Mouse (Mus musculus) spleen, postnatal 10 days (tissue): Measurements from ENCODE around the gene Npcd.

Experiments
- DNase-seq, 2 experiments: peaks; one replicate each; pipeline ENCODE4 v3.0.0; 2021 to 2022; ENCODE audit warnings: low spot score in 2 of 2

The Npcd gene

DNA sequence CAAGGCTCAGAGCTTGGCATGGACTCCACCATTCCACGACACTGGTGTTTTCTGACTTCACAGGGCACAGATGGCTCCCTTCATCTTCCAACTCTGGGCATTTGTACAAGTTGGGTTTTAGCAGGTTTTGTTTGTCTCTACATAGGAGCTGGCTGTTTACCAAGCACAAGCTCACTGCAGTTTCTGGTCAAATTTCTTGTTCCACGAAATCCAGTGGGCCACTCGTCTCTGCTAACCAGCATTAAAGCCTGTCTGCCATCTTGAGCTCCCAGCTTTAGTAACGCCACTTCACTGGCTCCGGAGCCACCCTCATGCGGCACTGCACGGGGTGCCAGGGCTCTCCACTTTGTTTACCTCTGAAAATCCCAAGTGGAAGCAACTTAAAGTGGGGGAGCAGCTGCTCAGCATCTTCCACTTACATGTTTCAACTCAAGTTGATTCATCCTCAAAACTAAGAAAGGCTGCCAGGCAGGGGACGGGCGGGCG lies 67.4 kb downstream of the Npcd start:
- no peak for DNase-seq

DNA sequence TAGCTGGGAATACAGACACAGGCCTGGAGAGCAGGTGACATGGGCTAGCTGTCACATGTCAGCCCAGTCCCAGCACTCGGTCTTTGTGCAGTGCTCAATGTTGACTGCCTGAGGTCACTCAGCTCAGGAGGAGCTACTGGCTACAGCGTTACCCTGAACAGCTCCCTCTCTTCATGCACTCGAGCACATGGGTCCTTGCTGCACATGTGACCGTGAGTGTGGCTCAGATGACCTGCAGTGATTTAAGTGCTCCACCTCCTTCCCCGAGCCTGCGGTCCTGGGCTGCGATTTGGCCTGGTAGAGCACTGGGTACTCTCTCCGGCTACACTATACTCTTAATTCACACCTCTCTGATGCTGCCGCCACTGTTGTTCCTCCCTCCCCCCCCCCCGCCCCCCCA lies 67.9 kb downstream of the Npcd start:
- no peak for DNase-seq

DNA sequence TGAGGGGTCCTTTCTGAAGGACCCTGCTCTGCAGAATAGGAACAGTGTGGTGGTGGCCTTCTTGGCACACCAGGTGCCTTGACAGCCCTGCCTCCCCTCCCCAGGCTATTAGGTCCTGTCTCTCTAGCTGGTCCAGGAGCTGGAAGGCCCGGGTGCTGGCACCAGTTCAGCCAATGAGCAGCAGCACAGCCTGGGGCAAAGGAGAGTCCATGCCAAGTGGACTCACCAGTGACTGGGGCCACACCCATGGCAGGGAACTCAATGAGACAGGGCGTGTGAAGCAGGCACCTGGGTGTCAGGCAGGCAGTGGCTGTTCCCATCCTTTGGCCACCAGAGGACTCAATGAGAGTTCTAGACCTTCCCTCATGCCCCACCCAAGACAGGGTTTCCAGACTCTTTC lies 68.7 kb downstream of the Npcd start:
- no peak for DNase-seq

DNA sequence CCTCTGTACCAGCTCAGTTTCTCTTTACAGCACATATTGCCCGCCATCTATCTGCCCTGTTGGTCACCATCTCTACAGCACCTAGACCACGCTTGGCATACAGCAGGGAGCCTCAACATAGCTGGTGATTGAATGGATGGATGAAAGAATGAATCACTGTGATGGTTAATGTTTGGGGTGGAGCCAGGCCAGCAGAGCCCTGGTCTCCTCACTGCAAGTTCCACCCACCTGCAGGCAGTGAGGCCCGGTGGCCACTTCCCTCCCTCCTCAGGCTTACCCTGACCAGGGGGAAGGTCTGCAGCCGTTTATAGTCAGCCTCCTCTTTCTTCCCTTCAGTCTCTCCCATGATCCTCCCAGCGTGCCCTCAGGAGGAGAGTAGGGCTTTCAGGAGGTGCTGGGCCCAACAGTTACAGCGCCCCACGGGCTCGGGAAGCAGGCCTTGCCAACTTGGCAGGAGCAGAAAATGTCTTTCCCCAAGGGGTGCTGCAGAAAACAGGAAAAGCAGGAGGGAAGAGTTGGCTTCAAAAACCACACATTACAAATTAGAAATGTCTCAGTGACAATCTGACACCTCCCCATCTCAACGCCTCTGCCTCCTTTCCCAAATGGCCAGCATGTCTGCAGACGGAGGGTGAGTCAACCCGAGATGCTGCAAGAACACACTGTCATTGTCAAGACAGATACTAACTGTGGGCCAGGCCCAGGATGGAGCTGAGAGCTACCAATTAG lies 69.3 kb downstream of the Npcd start:
- DNase-seq = no peak

DNA sequence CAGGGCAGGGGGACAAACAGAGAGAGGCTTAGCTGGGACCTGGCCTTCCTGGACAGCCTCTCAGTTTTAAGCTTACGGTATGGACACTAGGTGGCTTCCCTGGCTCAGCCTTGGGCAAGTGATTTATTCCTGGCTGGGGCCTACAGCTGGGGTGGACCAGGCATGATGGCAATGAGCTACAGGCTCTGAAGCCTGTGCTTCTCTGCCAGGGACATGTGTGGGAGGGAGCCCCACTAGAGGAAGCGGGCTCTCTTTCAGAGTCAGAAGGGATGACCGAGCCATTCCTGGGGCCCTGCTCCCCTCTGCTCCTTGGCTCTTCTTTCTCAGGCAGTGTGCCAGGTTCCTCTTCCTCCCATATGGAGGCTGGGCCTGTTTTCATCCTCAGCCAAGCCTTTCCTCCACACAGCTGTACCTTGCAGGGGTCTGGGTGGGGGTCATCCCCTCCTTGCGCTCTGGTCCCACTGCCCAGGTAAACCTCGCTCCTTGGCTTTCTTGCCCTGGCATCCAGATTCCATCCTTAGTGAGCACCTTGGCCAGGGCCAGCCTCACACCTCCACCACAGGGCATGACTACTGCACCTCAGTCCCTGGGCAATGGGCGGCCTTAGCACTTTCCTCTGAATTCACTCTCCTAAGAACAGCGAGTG lies 70.3 kb downstream of the Npcd start:
- no peak for DNase-seq

DNA sequence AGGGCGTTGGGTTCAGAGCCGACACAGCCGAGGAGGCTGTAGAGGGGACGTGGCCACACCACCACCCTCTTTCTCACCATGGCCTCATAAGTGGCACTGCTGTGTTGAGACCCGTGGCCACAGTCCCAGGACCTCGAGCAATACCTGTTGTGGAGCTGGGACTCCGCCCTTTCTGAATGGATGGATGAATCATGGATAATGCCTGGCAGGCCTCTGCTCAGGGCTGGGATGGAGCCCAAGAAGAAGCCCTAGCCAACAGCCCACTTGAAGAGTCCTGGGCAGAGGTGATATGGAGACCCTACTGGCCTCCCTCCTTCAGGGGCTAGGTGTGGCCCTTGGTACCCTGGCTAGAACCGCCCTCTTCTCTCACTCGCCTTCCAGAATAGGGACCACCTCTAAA lies 71.0 kb downstream of the Npcd start:
- DNase-seq = no peak

DNA sequence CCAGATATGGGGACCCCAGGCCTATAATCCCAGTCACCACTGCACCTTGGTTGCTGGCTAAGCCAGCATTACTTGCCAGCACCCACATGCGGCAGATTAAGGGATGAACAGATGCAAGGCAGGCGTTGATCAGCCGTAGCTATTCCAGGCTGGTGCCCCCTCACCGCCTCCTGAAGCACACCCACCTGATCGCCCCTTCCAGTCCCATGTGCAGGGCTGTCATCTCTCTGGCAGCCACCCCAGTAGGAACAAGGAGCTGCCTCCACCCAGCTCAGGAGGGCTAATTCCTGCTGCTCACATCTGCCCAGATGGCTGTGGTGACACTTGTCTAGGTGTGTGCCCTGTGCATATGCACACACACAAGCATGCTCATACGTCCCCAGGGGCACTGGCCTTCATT lies 73.1 kb downstream of the Npcd start:
- no peak for DNase-seq

DNA sequence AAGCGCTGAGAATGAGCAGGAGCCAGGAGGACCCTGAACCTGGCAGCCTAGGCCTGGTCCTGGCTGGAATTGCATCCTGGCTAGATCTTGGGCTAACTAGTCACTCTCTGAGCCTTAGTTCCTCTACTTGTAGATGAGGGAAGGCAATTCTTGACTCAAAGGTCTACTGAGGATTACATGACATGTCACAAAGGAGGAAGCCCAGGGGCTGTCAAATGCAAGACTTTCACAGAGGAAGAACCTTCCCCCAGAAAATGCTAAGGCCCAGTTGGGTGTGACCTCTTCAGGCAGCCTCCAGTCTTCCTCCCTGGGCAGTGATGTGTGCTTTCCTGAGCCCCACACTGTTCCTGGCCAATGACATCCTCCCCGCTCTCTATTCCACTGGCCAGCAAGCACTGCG lies 76.9 kb downstream of the Npcd start:
- no peak for DNase-seq

DNA sequence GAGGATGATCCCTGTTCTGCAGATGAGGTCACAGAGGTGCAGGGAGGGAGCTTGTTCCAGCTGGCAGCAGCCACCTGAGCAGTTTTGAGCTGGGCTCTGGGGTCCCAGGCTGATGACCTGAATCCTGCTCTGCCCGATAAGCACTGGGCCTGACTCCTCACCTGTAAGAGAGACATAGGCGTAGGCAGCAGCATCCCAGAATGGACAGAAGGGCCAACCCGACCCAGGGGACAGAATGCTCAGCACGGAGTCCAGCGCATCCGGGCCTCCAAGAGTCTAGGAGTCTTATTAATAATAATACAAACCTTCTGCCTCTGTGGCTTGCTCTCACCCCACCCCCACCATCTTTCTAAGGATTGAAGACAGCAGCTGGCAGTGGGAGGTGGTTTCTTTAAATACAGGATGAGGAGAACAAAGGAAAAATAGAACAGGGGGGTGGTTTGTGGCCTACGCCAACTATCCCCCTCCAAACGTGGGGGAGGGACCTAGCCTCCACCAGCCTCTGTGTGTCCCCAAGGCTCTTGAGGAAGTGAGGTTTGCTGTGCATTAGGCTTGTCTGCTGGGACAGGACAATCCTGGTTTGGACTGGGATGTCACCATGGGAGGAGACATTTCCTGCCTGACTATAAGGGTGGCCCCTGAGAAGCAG lies 77.9 kb downstream of the Npcd start:
- no peak for DNase-seq

DNA sequence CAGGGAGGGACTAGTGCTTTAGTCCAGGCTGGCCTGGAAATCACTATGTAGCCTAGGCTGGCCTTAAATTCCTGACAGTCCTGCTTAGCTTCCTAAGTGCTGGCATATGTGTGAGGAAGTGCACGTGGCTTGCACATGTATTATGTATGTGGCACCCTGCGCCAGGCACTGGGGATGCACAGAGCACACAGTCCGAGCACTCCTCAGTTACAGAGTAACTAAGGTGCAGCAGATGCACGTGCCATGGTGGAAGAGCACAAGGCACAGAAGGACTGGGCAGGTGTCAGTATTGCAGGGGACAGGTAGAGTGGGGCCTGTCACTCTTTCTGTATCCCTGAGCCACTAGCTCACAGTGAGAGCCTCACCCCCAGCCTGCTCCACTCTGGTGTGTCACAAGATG lies 78.9 kb downstream of the Npcd start:
- no peak for DNase-seq

DNA sequence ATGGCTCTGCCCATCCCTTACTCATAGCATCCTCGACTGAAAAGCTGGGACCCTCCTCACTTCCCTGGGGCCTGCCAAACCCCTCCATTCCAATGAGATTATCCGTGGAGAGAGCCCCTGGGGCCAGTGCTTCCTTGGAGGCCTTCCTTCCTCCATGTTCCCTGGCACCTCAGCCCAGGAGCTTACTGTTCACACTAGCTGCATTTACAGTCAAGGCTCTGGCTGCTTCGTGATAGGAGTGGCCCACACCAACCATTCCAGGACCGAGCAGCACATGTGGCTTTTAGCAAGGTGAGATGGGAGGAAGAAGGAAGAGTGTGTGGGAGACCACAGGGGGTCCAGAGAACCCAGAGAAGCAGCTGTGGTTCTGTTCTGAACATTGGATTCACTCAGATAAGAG lies 80.2 kb downstream of the Npcd start:
- no peak for DNase-seq

DNA sequence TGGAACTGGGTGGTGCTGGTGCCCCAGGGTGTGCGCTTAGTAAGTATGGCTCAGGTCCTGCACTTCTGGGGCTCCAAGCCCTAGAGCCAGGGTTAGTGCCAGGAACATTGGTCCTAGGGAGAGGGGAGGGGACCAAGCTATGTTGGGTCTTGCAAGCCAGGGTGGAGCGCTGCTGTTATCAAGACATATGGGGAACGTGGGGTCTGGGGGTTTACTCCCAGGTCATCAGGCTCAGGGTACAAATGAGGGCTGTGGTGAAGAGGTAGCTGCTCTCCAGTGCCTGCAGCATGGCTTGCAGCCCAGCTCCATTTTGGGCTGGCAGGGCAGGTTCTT lies 80.7 kb downstream of the Npcd start:
- no peak for DNase-seq

DNA sequence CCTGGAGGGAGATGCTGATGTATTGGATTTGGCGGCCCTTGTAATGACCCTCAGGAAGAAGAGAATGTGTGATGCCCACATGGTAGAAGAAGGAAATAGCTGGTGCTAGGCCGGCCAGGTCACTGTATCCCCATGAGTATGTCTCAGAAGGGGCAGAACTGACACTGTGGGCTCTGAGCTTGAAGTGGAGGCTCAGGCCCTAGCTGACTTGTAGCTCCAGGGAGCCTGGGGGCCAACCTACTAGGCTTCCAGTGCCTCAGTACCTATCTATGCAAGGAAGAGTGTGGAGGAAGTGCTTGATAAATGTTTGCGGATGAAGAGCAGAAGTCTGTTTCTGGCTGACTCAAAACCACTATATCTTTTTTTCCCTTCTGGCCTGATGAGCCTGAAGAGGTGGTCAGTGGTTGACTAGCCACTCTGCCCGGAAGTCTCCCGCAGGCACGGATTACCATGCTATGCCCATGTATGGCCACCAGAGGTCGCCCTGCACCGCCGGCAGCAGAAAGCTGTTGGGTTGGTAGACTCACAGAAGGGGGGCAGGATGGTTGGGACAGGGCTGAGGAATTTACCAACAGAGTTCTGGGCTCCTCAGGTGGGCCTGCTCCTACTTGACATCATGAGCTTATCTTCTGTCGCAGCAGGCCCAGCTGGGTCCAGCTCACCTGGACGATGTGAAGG lies 81.2 kb downstream of the Npcd start:
- DNase-seq = peak; percentile 70 to 79

DNA sequence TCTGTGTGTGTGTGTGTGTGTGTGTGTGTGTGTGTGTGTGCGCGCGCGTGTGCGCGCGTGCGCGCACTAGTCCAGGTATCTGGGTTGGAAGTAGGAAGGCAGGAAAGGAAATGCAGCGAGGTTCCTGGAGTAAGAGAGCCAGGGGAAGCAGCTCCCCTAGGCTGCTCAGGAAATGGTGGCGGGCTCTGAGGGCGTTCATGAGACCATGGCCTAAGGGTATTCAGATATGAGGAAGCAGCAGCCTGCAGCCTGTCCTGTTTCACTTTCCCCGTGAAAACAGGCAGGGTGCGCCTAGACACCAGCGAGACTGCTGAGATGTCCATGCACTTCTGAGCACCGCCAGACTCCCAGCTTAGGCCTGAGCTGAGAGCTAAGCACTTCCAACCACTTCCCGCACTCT lies 82.3 kb downstream of the Npcd start:
- DNase-seq = no peak

DNA sequence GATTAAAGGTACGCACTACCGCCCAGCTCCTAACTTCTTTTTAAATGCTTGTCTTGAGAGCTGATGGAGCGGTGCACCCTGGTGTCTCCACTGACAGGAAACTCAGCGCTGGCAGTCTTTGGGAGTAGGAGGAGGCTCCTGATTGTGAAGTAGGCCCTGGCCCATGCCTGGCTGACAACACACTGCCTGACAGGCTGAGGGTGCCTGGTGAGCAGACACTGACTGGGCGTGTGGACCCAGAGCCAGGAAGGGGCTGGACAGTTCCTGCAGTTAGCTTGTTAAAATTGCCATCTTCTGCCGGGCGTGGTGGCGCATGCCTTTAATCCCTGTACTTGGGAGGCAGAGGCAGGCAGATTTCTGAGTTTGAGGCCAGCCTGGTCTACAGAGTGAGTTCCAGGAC lies 83.8 kb downstream of the Npcd start:
- no peak for DNase-seq

DNA sequence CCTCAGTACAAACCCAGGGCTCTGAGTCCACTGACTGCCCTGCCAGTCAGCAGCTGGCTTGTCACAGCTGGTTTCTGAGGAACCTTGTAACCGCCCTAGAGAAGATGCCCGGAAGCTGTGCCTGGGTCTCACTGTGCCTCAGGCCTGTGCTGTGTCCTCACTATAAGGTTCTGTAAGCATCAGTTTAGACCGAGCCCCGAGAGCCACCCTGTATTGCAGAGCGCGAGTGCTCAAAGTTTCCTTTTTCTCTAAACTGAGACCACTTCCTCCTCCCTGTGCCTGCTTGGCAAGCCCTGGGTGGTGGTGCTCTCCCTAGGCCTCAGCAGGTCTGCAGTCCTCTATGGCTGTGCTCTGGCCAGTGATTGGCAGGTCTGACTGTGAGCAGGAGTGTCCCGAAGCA lies 84.9 kb downstream of the Npcd start:
- no peak for DNase-seq

DNA sequence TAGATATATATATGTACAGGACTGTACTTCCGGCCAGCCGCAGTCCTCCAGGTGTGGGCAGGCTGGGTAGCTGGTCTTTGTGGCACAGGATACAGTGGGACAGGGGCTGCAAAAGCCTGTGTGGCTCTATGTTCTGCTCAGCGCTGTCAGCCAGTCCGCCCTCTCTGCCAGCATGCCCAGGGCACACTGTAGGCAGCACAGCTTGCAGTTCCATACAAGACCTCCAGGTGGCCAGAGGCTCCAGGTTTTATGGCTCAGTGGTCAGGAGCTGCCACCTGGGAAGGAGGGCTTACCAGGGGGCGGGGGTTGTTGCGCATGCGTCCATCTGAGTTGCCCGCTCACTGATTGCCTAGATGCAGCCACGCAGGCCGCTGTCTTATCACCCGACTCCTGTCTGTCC lies 86.0 kb downstream of the Npcd start:
- DNase-seq = peak; percentile 37 to 69

DNA sequence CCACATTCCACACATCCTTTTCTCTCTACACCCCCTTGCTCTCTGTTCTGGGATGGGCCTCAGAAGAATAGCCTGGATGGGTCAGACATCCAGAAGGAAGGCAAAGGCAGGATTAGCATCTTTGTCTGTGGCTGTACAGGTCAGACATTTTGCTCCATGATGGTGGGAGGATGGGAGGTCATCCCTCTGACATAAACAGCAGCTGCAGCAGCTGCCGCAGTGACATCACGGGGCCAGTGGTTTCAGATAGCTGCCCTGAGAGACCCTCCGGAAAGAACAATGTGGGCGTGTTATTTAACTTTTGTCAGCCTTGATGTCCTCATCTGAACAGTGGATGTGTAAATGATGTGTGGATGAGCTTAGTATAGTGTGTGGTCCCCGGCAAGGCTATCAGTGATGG lies 88.2 kb downstream of the Npcd start:
- DNase-seq = no peak

DNA sequence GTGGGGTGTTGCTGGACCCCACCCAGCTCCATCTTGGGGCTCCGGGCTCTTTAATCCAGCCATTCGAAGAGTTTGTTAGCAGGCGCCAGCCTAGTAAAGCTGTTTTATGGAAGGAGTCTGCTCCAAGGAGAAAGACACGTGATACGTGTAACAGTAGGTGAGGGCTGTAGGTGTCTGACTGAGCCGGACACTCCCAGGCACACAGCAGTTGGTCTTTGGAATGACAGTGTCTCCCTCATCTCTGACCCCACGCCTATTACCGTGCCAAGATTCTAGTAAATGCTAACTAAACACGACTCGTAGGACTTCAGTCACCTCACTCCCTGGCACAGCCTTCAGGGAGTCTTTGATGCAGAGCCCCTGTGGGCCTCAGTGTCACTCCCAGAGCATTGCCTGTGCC lies 88.7 kb downstream of the Npcd start:
- no peak for DNase-seq

DNA sequence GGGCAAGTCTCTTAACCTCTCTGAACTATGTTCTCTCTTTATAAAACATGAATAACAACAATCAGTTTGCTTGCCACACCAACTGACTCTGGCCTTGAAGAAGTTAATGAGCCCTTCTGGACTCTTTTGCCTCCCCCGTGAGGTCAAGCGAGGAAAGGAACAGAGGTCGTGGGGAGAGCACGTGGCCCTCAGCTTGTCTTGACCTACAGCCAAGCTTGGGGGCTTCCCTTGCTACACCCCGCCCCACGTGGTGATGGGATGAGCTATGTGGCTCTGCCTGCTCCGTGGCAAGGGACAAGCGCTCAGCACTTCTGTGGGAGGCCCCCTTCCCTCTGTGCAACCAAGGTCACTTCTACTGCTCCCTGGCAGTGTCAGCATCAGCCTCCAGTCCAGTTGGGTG lies 89.3 kb downstream of the Npcd start:
- no peak for DNase-seq

DNA sequence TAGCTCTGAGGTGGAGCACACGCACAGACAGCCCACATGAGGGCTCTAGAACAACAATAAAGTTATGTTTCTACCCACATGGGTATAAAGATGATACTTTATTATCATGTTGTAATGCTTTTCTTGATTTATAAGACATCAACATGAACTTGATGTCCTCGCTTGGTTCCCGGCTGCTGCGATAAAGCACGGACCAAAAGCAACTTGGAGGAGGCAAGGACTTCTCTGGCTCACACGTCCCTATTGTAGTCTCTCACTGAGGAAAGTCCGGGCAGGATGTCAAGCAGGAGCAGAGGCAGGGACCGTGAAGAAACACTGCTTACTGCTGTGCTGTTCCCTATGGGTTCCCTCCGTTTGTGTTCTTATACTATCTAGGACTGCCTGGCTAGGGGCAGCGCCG lies 90.0 kb downstream of the Npcd start:
- DNase-seq = no peak

DNA sequence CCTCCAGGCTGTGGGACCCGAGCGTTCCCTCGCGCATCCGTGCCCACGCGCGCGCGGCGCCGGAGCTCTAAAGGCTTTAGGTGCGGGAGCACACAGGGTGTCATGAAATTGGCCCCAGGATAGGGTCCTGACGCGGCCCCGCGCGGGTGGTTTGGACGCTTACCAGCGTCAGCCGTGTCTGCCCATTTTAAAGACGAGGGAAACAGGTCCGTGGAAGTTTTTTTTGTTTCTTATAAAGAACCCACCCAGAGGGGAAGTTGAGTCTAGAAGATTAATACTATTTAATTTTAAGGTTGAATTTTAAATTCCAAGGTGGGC lies 91.4 kb downstream of the Npcd start:
- DNase-seq = no peak
